Mouse (Mus musculus): Measurements from ENCODE around the gene Meis2. TPM values are rescaled to one million over a fixed set of nuclear protein-coding genes. Genes with fewer than 3 reads are reported as not detected.

Meis2 gene
- polyA plus RNA-seq, 2 experiments from 2014 or later, result 0.26 TPM; not detected in 1

GRCm38 (mm10) chr2:115939849-115940248 is 125.8 kb downstream of the Meis2 start:
- no peak for ATAC-seq

GRCm38 (mm10) chr2:115938926-115939563 is 126.6 kb downstream of the Meis2 start:
- no peak for ATAC-seq

GRCm38 (mm10) chr2:115938296-115938695 is 127.3 kb downstream of the Meis2 start:
- no peak for ATAC-seq

GRCm38 (mm10) chr2:115937896-115938295 is 127.7 kb downstream of the Meis2 start:
- ATAC-seq, result no peak

GRCm38 (mm10) chr2:115936786-115937185 is 128.9 kb downstream of the Meis2 start:
- no peak for ATAC-seq

GRCm38 (mm10) chr2:115934299-115934698 is 131.3 kb downstream of the Meis2 start:
- no peak for ATAC-seq

- ATAC-seq, result no peak
Measured at GRCm38 (mm10) chr2:115933259-115933658, 132.4 kb downstream of the Meis2 start.

- ATAC-seq, result no peak
Measured at GRCm38 (mm10) chr2:115925744-115926143, 139.9 kb downstream of the Meis2 start.

- no peak for ATAC-seq
Measured at GRCm38 (mm10) chr2:115924472-115924871, 141.2 kb downstream of the Meis2 start.

- ATAC-seq, result no peak
Measured at GRCm38 (mm10) chr2:115923247-115923646, 142.4 kb downstream of the Meis2 start.

GRCm38 (mm10) chr2:115921687-115922086 is 144.0 kb downstream of the Meis2 start:
- ATAC-seq, result no peak

- no peak for ATAC-seq
Measured at GRCm38 (mm10) chr2:115920336-115920951, 145.2 kb downstream of the Meis2 start.

- no peak for ATAC-seq
Measured at GRCm38 (mm10) chr2:115919141-115920071, 146.2 kb downstream of the Meis2 start.

- ATAC-seq, result no peak
Measured at GRCm38 (mm10) chr2:115918561-115918960, 147.1 kb downstream of the Meis2 start.

- ATAC-seq, result no peak
Measured at GRCm38 (mm10) chr2:115914539-115914938, 151.1 kb downstream of the Meis2 start.

GRCm38 (mm10) chr2:115912948-115913529 is 152.6 kb downstream of the Meis2 start:
- ATAC-seq, result no peak

GRCm38 (mm10) chr2:115911913-115912642 is 153.6 kb downstream of the Meis2 start:
- ATAC-seq, result no peak

GRCm38 (mm10) chr2:115910217-115910616 is 155.4 kb downstream of the Meis2 start:
- no peak for ATAC-seq

GRCm38 (mm10) chr2:115901007-115901406 is 164.6 kb downstream of the Meis2 start:
- ATAC-seq, result no peak

GRCm38 (mm10) chr2:115897559-115897958 is 168.1 kb downstream of the Meis2 start:
- no peak for ATAC-seq

GRCm38 (mm10) chr2:115897001-115897400 is 168.6 kb downstream of the Meis2 start:
- ATAC-seq, result no peak

GRCm38 (mm10) chr2:115895717-115896116 is 169.9 kb downstream of the Meis2 start:
- no peak for ATAC-seq

Data from activated CD4-positive, CD25-positive, alpha-beta regulatory T cell, adult 4 months (primary cell).